Mouse (Mus musculus) liver, embryonic 12.5 days (tissue): ENCODE measurements around the gene Gm20835. TPM values are rescaled to one million over a fixed set of nuclear protein-coding genes. Genes with fewer than 3 reads are reported as not detected.
"Not testable (repeated sequence)": the region's sequence is repeated elsewhere in the genome, so short reads cannot be mapped to it uniquely, and the experiment has no call there.

ENCODE experiments used
- ATAC-seq: fragments of 200-750 bp; cut with Nextera tagmentation; 2 replicates; pipeline ENCODE4 v1.8.0; 2017; ENCODE audit warnings: moderate number of reproducible peaks, mild to moderate bottlenecking, moderate library complexity
- H3K27ac ChIP-seq: fragments of 300-500 bp; sonication (generic); 2 replicates; pipeline ENCODE4 v1.5.1; 2016; ENCODE audit warnings: mild to moderate bottlenecking
- H3K27me3 ChIP-seq: fragments of 300-500 bp; sonication (generic); replicated peaks from 2 replicates; pipeline ENCODE4 v1.6.1; 2016; ENCODE audit warnings: mild to moderate bottlenecking, moderate library complexity
- H3K36me3 ChIP-seq: fragments of 300-500 bp; sonication (generic); 2 replicates; pipeline ENCODE4 v1.6.1; 2016; ENCODE audit warnings: mild to moderate bottlenecking, moderate library complexity
- H3K4me1 ChIP-seq: fragments of 300-500 bp; sonication (generic); 2 replicates; pipeline ENCODE4 v1.6.1; 2016
- H3K4me2 ChIP-seq: fragments of 300-500 bp; sonication (generic); 2 replicates; pipeline ENCODE4 v1.6.1; 2016; ENCODE audit warnings: mild to moderate bottlenecking, moderate library complexity
- H3K4me3 ChIP-seq: fragments of 300-500 bp; sonication (generic); 2 replicates; pipeline ENCODE4 v1.5.1; 2016; ENCODE audit warnings: mild to moderate bottlenecking, moderate library complexity
- H3K9ac ChIP-seq: fragments of 300-500 bp; sonication (generic); 2 replicates; pipeline ENCODE4 v1.6.1; 2016; ENCODE audit warnings: mild to moderate bottlenecking, moderate library complexity
- H3K9me3 ChIP-seq: fragments of 300-500 bp; sonication (generic); replicated peaks from 2 replicates; pipeline ENCODE4 v1.6.1; 2016; ENCODE audit warnings: mild to moderate bottlenecking, moderate library complexity
- WGBS: fragments of 180-500 bp; shearing (Covaris S2); methylation state at CpG from one replicate; pipeline ENCODE4 v1.1.7; 2016; ENCODE audit not compliant: insufficient replicate concordance; 5-methylcytosine and 5-hydroxymethylcytosine counted together
- polyA plus RNA-seq: library from polyadenylated mRNA; unstranded; fragments of >200 nt; fragmentation: Nextera tagmentation; extraction: Ambion mirVana; gene quantifications from 2 replicates; pipeline ENCODE4 v1.2.1, GENCODE M21; 2016

Gene Gm20835
- not detected in 2 replicates for polyA plus RNA-seq

DNA sequence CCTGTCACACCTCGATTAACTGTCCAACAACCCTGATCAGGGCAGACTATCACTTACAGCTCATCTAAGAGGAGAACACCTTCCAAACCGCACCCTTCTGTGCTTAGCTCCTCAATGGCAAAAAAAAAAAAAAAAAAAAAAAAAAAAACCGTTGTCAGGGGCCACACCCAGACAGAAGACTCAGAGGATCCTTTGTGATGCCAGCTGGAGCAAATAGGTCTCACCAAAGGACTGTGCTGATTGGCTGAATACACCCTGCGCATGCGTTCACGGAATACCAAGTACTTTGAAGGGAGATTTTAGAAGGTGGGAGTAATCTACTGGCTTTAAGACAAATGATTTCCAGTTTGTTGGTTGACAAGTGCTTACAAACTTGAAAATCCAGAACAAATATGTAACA, at the start of gene Gm20835:
Gm20835 (minus strand) TSS at position 101 of the 400 bp plus-strand sequence.
- not testable (repeated sequence) for H3K36me3 ChIP-seq, H3K9me3 ChIP-seq, H3K27me3 ChIP-seq, H3K9ac ChIP-seq, ATAC-seq, H3K27ac ChIP-seq, H3K4me1 ChIP-seq, H3K4me2 ChIP-seq, H3K4me3 ChIP-seq
- WGBS: no CpG with 5 or more reads among the region's 6 CpGs
